Comparison of ENCODE assay signal across 25 mouse cellular contexts in genomic region chr5:132270896-132271295, GRCm38 (mm10).
"Had no signal": no experiment of that assay in that cellular context is flagged by ENCODE, and none has a peak within 500 bp of the region (broad histone marks: within the 10 kb centered on the region; RNA-seq: fewer than 3 reads in every experiment).

No protein-coding gene starts in this region.

- H3K4me3 ChIP-seq: embryonic facial prominence, embryonic 10.5 days; embryonic facial prominence, embryonic 12.5 days; embryonic facial prominence, embryonic 13.5 days; embryonic facial prominence, embryonic 15.5 days; erythroblast, embryonic 14.5 days; forebrain, embryonic 10.5 days; forebrain, embryonic 12.5 days; forebrain, embryonic 13.5 days; gastrocnemius, adult 2 months; heart, adult 2 months had no signal

- ATAC-seq: forebrain, embryonic 13.5 days; forebrain, embryonic 16.5 days; forebrain, postnatal 0 days had no signal

- H3K4me2 ChIP-seq: embryonic facial prominence, embryonic 12.5 days; embryonic facial prominence, embryonic 13.5 days; embryonic facial prominence, embryonic 15.5 days; forebrain, embryonic 12.5 days; forebrain, embryonic 13.5 days had no signal

- H3K27ac ChIP-seq: embryonic facial prominence, embryonic 10.5 days; embryonic facial prominence, embryonic 12.5 days; embryonic facial prominence, embryonic 13.5 days; embryonic facial prominence, embryonic 15.5 days; forebrain, embryonic 10.5 days; forebrain, embryonic 12.5 days; forebrain, embryonic 13.5 days; gastrocnemius, adult 2 months; heart, adult 2 months had no signal

- H3K9ac ChIP-seq: embryonic facial prominence, embryonic 12.5 days; embryonic facial prominence, embryonic 13.5 days; embryonic facial prominence, embryonic 15.5 days; forebrain, embryonic 12.5 days; forebrain, embryonic 13.5 days; forebrain, postnatal 0 days had no signal

- H3K36me3 ChIP-seq: embryonic facial prominence, embryonic 10.5 days; embryonic facial prominence, embryonic 12.5 days; embryonic facial prominence, embryonic 13.5 days; embryonic facial prominence, embryonic 15.5 days; forebrain, embryonic 10.5 days; forebrain, embryonic 12.5 days had no signal

- DNase-seq: cerebellum, adult 8-10 months; cerebellum, adult 9-10 months; cerebellum, adult 9-11 months; cerebellum, postnatal 10 days; cerebellum, postnatal 14 days; cerebellum, postnatal 25 days; cerebellum, postnatal 36 days; embryo, embryonic 11 days; forebrain, postnatal 0 days; gastrocnemius, adult 2 months; gastrocnemius, postnatal 10 days; gastrocnemius, postnatal 14 days; gastrocnemius, postnatal 25 days; gastrocnemius, postnatal 36 days; heart, adult 18-20 months; heart, adult 2 months had no signal

- H3K9me3 ChIP-seq: embryonic facial prominence, embryonic 10.5 days; embryonic facial prominence, embryonic 12.5 days; embryonic facial prominence, embryonic 13.5 days; embryonic facial prominence, embryonic 15.5 days; forebrain, embryonic 10.5 days; forebrain, embryonic 12.5 days; forebrain, embryonic 13.5 days had no signal

- H3K27me3 ChIP-seq: embryonic facial prominence, embryonic 12.5 days; embryonic facial prominence, embryonic 15.5 days; forebrain, embryonic 12.5 days; forebrain, embryonic 13.5 days had no signal
